Mouse (Mus musculus) kidney, adult 18-20 months (tissue): ENCODE data around the gene Bmf.

ENCODE experiments used
- DNase-seq: peaks from one replicate; pipeline ENCODE4 v3.0.0; 2021

The Bmf gene

GRCm38 (mm10) chr2:118543893-118544799 is 5.3 kb downstream of the Bmf start:
- peak; percentile 93 for DNase-seq

- peak; percentile 27 for DNase-seq
Measured at GRCm38 (mm10) chr2:118542971-118543573, 6.4 kb downstream of the Bmf start.

- DNase-seq = no peak
Measured at GRCm38 (mm10) chr2:118541716-118542115, 7.8 kb downstream of the Bmf start.

GRCm38 (mm10) chr2:118540691-118541117 is 8.8 kb downstream of the Bmf start:
- peak; percentile 52 for DNase-seq

- peak; percentile 54 for DNase-seq
Measured at GRCm38 (mm10) chr2:118539881-118540516, 9.5 kb downstream of the Bmf start.

- no peak for DNase-seq
Measured at GRCm38 (mm10) chr2:118539040-118539439, 10.4 kb downstream of the Bmf start.

- no peak for DNase-seq
Measured at GRCm38 (mm10) chr2:118537226-118537625, 12.3 kb downstream of the Bmf start.

- DNase-seq = peak; percentile 70
Measured at GRCm38 (mm10) chr2:118536553-118536952, 12.9 kb downstream of the Bmf start.

- no peak for DNase-seq
Measured at GRCm38 (mm10) chr2:118536111-118536510, 13.4 kb downstream of the Bmf start.

GRCm38 (mm10) chr2:118533969-118534368 is 15.5 kb downstream of the Bmf start:
- peak; percentile 27 for DNase-seq

- DNase-seq = peak; percentile 66
Measured at GRCm38 (mm10) chr2:118532855-118533675, 16.4 kb downstream of the Bmf start.

- peak; percentile 49 for DNase-seq
Measured at GRCm38 (mm10) chr2:118532401-118532800, 17.1 kb downstream of the Bmf start.

- DNase-seq = peak; percentile 87
Measured at GRCm38 (mm10) chr2:118529466-118530181, 19.9 kb downstream of the Bmf start.

- no peak for DNase-seq
Measured at GRCm38 (mm10) chr2:118526545-118526944, 22.9 kb downstream of the Bmf start.

GRCm38 (mm10) chr2:118524811-118525210 is 24.7 kb downstream of the Bmf start:
- no peak for DNase-seq

- peak; percentile 25 for DNase-seq
Measured at GRCm38 (mm10) chr2:118523163-118523730, 26.2 kb downstream of the Bmf start.

- DNase-seq = no peak
Measured at GRCm38 (mm10) chr2:118522265-118522664, 27.2 kb downstream of the Bmf start.

- DNase-seq = peak; percentile 75
Measured at GRCm38 (mm10) chr2:118520042-118520933, 29.2 kb downstream of the Bmf start.

GRCm38 (mm10) chr2:118512418-118513377 is 36.8 kb downstream of the Bmf start:
- no peak for DNase-seq
